Mouse (Mus musculus): ENCODE results near the gene Cmc2. TPM values are rescaled to one million over a fixed set of nuclear protein-coding genes. Genes with fewer than 3 reads are reported as not detected.

The Cmc2 gene
- polyA plus RNA-seq (2014; fragmentation: Nextera tagmentation; extraction: Ambion mirVana): 73.7 and 85.1 TPM in 2 replicates

DNA sequence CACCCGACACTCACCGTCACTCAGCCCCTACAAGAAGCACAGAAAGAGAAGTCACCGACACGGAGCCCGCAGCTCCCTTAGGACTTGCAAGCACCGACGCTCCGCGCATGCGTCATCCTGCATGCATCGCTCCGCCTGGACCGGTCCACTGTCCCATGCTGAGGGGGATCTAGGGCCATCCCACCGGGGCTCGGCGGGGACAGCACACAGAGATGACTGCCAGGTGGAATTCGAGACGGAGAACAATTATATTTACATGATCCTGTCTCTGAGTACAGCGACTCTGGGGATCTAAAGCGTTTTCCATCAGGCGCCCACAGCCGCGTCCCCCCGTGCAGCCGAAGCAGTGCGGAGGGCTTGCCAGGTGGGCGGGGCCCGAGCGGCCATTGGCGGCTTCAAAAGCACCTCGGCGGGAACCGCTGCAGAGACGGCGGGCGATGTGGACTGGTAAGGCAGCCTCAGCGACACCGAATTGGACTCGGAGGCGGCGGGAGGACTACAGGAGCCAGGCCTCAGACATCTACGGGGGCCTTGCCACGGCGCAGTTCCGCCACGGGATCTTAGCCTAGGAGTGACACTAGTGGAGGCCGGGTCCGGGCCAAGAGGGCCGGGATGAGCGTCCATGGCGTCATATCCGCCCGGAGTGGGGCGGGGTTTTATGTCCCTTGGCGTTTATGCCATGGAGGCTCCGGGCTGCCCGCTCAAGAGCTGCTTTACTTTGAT, at the start of gene Cmc2, which contains the start of gene Cenpn:
Gene Cmc2, minus strand, starts transcription at position 119 of the 723 bp plus-strand sequence.
Gene Cenpn, plus strand, starts transcription at position 394 of the 723 bp plus-strand sequence.
- DNase-seq (ENCODE audit: low spot score): peak; percentile 100
- under 1% methylated on average over 57 of the region's 57 CpGs for WGBS
- peak; percentile 97 for ATAC-seq (replicated peaks; ENCODE audit: low FRiP score, low TSS enrichment, low read depth)
- H3K9me3 ChIP-seq (ENCODE audit: control insufficient read depth, low read length): no peaks in the 10 kb centered on the region
- peaks cover 18% of the 10 kb centered on the region for H3K36me3 ChIP-seq (ENCODE audit: control insufficient read depth, insufficient read depth, low read length)
- H3K4me3 ChIP-seq (ENCODE audit: low read depth, low read length): peak within 1 kb of the TSS; percentile 83
- peak within 1 kb of the TSS; percentile 71 for H3K4me2 ChIP-seq (ENCODE audit: low read length)
- H3K27ac ChIP-seq (ENCODE audit: low read depth): peak within 1 kb of the TSS; percentile 84
- no peaks in the 10 kb centered on the region for H3K27me3 ChIP-seq (replicated peaks; ENCODE audit: control insufficient read depth, insufficient read depth, low read length)
- H3K4me1 ChIP-seq (replicated peaks; ENCODE audit: control insufficient read depth, insufficient read depth, low read length): peaks cover 11% of the 10 kb centered on the region; the same call in 1 of the 2 replicates
- peak within 1 kb of the TSS; percentile 83 for H3K9ac ChIP-seq (ENCODE audit: low read length)

GRCm38 (mm10) chr8:116969531-116969930, 48.3 kb upstream of the Cmc2 start:
- Histone ChIP-seq H3K9me3 (ENCODE audit: control insufficient read depth, low read length) (no peaks in the 10 kb centered on the region), H3K36me3 (ENCODE audit: control insufficient read depth, insufficient read depth, low read length) (no peaks in the 10 kb centered on the region), H3K9ac (ENCODE audit: low read length) (no peak overlapping the region), H3K4me3 (ENCODE audit: low read depth, low read length) (no peak overlapping the region), H3K27ac (ENCODE audit: low read depth) (no peak overlapping the region), H3K4me1 (replicated peaks; ENCODE audit: control insufficient read depth, insufficient read depth, low read length) (no peaks in the 10 kb centered on the region), H3K27me3 (replicated peaks; ENCODE audit: control insufficient read depth, insufficient read depth, low read length) (no peaks in the 10 kb centered on the region), H3K4me2 (ENCODE audit: low read length) (no peak overlapping the region)
- ATAC-seq (replicated peaks; ENCODE audit: low FRiP score, low TSS enrichment, low read depth) (no peak), DNase-seq (ENCODE audit: low spot score) (no peak)
- 75% methylated on average over 6 of the region's 6 CpGs for WGBS

- 92% methylated on average over 9 of the region's 9 CpGs for WGBS
- Histone ChIP-seq H3K9me3 (ENCODE audit: control insufficient read depth, low read length) (no peaks in the 10 kb centered on the region), H3K4me1 (replicated peaks; ENCODE audit: control insufficient read depth, insufficient read depth, low read length) (peaks cover 3% of the 10 kb centered on the region; the same call in 1 of the 2 replicates), H3K27me3 (replicated peaks; ENCODE audit: control insufficient read depth, insufficient read depth, low read length) (no peaks in the 10 kb centered on the region), H3K9ac (ENCODE audit: low read length) (no peak overlapping the region), H3K27ac (ENCODE audit: low read depth) (no peak overlapping the region), H3K4me2 (ENCODE audit: low read length) (no peak overlapping the region), H3K36me3 (ENCODE audit: control insufficient read depth, insufficient read depth, low read length) (peaks cover 53% of the 10 kb centered on the region), H3K4me3 (ENCODE audit: low read depth, low read length) (no peak overlapping the region)
- no peak for DNase-seq (ENCODE audit: low spot score)
- no peak for ATAC-seq (replicated peaks; ENCODE audit: low FRiP score, low TSS enrichment, low read depth)
Measured at GRCm38 (mm10) chr8:116954415-116954814, 33.2 kb upstream of the Cmc2 start.

- WGBS: 88% methylated on average over 8 of the region's 8 CpGs
- peaks cover 45% of the 10 kb centered on the region for H3K36me3 ChIP-seq (ENCODE audit: control insufficient read depth, insufficient read depth, low read length)
- H3K27ac ChIP-seq (ENCODE audit: low read depth): no peak overlapping the region
- no peaks in the 10 kb centered on the region for H3K27me3 ChIP-seq (replicated peaks; ENCODE audit: control insufficient read depth, insufficient read depth, low read length)
- H3K9ac ChIP-seq (ENCODE audit: low read length): no peak overlapping the region
- no peak for DNase-seq (ENCODE audit: low spot score)
- H3K4me1 ChIP-seq (replicated peaks; ENCODE audit: control insufficient read depth, insufficient read depth, low read length): peaks cover 3% of the 10 kb centered on the region; the same call in 1 of the 2 replicates
- no peak overlapping the region for H3K4me3 ChIP-seq (ENCODE audit: low read depth, low read length)
- ATAC-seq (replicated peaks; ENCODE audit: low FRiP score, low TSS enrichment, low read depth): no peak
- H3K9me3 ChIP-seq (ENCODE audit: control insufficient read depth, low read length): no peaks in the 10 kb centered on the region
- no peak overlapping the region for H3K4me2 ChIP-seq (ENCODE audit: low read length)
Measured at GRCm38 (mm10) chr8:116952428-116952827, 31.2 kb upstream of the Cmc2 start.

- 96% methylated on average over 2 of the region's 2 CpGs for WGBS
- H3K9ac ChIP-seq (ENCODE audit: low read length): no peak overlapping the region
- H3K36me3 ChIP-seq (ENCODE audit: control insufficient read depth, insufficient read depth, low read length): peaks cover 39% of the 10 kb centered on the region
- H3K4me1 ChIP-seq (replicated peaks; ENCODE audit: control insufficient read depth, insufficient read depth, low read length): peaks cover 3% of the 10 kb centered on the region; the same call in 1 of the 2 replicates
- DNase-seq (ENCODE audit: low spot score) (no peak), ATAC-seq (replicated peaks; ENCODE audit: low FRiP score, low TSS enrichment, low read depth) (no peak)
- H3K9me3 ChIP-seq (ENCODE audit: control insufficient read depth, low read length): no peaks in the 10 kb centered on the region
- H3K4me3 ChIP-seq (ENCODE audit: low read depth, low read length): no peak overlapping the region
- no peak overlapping the region for H3K4me2 ChIP-seq (ENCODE audit: low read length)
- no peak overlapping the region for H3K27ac ChIP-seq (ENCODE audit: low read depth)
- H3K27me3 ChIP-seq (replicated peaks; ENCODE audit: control insufficient read depth, insufficient read depth, low read length): no peaks in the 10 kb centered on the region
Measured at GRCm38 (mm10) chr8:116951778-116952177, 30.5 kb upstream of the Cmc2 start.

- Histone ChIP-seq H3K27ac (ENCODE audit: low read depth) (no peak overlapping the region), H3K27me3 (replicated peaks; ENCODE audit: control insufficient read depth, insufficient read depth, low read length) (no peaks in the 10 kb centered on the region), H3K36me3 (ENCODE audit: control insufficient read depth, insufficient read depth, low read length) (peaks cover 35% of the 10 kb centered on the region), H3K4me3 (ENCODE audit: low read depth, low read length) (no peak overlapping the region), H3K9ac (ENCODE audit: low read length) (no peak overlapping the region), H3K4me2 (ENCODE audit: low read length) (no peak overlapping the region), H3K4me1 (replicated peaks; ENCODE audit: control insufficient read depth, insufficient read depth, low read length) (peaks cover 3% of the 10 kb centered on the region; the same call in 1 of the 2 replicates), H3K9me3 (ENCODE audit: control insufficient read depth, low read length) (no peaks in the 10 kb centered on the region)
- WGBS: 61% methylated on average over 5 of the region's 5 CpGs
- ATAC-seq (replicated peaks; ENCODE audit: low FRiP score, low TSS enrichment, low read depth) (peak; percentile 47; the same call in 1 of the 2 replicates), DNase-seq (ENCODE audit: low spot score) (no peak)
Measured at GRCm38 (mm10) chr8:116951369-116951768, 30.1 kb upstream of the Cmc2 start.

- ATAC-seq (replicated peaks; ENCODE audit: low FRiP score, low TSS enrichment, low read depth) (no peak), DNase-seq (ENCODE audit: low spot score) (no peak)
- H3K27ac ChIP-seq (ENCODE audit: low read depth): no peak overlapping the region
- WGBS: 84% methylated on average over 7 of the region's 7 CpGs
- H3K4me3 ChIP-seq (ENCODE audit: low read depth, low read length): no peak overlapping the region
- H3K36me3 ChIP-seq (ENCODE audit: control insufficient read depth, insufficient read depth, low read length): no peaks in the 10 kb centered on the region
- H3K9me3 ChIP-seq (ENCODE audit: control insufficient read depth, low read length): no peaks in the 10 kb centered on the region
- H3K4me2 ChIP-seq (ENCODE audit: low read length): no peak overlapping the region
- peaks cover 11% of the 10 kb centered on the region for H3K4me1 ChIP-seq (replicated peaks; ENCODE audit: control insufficient read depth, insufficient read depth, low read length)
- no peaks in the 10 kb centered on the region for H3K27me3 ChIP-seq (replicated peaks; ENCODE audit: control insufficient read depth, insufficient read depth, low read length)
- no peak overlapping the region for H3K9ac ChIP-seq (ENCODE audit: low read length)
Measured at GRCm38 (mm10) chr8:116947589-116947988, 26.3 kb upstream of the Cmc2 start.

- 91% methylated on average over 6 of the region's 6 CpGs for WGBS
- H3K4me1 ChIP-seq (replicated peaks; ENCODE audit: control insufficient read depth, insufficient read depth, low read length): peaks cover 11% of the 10 kb centered on the region
- ATAC-seq (replicated peaks; ENCODE audit: low FRiP score, low TSS enrichment, low read depth): no peak
- H3K9ac ChIP-seq (ENCODE audit: low read length): no peak overlapping the region
- no peak for DNase-seq (ENCODE audit: low spot score)
- no peak overlapping the region for H3K4me2 ChIP-seq (ENCODE audit: low read length)
- H3K27me3 ChIP-seq (replicated peaks; ENCODE audit: control insufficient read depth, insufficient read depth, low read length): no peaks in the 10 kb centered on the region
- no peaks in the 10 kb centered on the region for H3K9me3 ChIP-seq (ENCODE audit: control insufficient read depth, low read length)
- H3K4me3 ChIP-seq (ENCODE audit: low read depth, low read length): no peak overlapping the region
- H3K36me3 ChIP-seq (ENCODE audit: control insufficient read depth, insufficient read depth, low read length): no peaks in the 10 kb centered on the region
- no peak overlapping the region for H3K27ac ChIP-seq (ENCODE audit: low read depth)
Measured at GRCm38 (mm10) chr8:116946851-116947250, 25.6 kb upstream of the Cmc2 start.

Data from intestine, embryonic 14.5 days (tissue).